Mouse (Mus musculus) activated CD4-positive, CD25-positive, alpha-beta regulatory T cell, adult 4 months (primary cell): ENCODE results near the gene Rnf216. TPM values are rescaled to one million over a fixed set of nuclear protein-coding genes. Genes with fewer than 3 reads are reported as not detected.

Experiments
- ATAC-seq: one replicate; pipeline ENCODE4 v1.8.0; 2017
- polyA plus RNA-seq, 2 experiments: library from polyadenylated mRNA; unstranded; fragments of 100-300 nt; shearing (Covaris generic); gene quantifications; one replicate each; pipeline ENCODE4 v1.2.1; 2017

Rnf216 gene
- polyA plus RNA-seq, 2 experiments from 2014 or later: 28.7 to 30.4 TPM

DNA sequence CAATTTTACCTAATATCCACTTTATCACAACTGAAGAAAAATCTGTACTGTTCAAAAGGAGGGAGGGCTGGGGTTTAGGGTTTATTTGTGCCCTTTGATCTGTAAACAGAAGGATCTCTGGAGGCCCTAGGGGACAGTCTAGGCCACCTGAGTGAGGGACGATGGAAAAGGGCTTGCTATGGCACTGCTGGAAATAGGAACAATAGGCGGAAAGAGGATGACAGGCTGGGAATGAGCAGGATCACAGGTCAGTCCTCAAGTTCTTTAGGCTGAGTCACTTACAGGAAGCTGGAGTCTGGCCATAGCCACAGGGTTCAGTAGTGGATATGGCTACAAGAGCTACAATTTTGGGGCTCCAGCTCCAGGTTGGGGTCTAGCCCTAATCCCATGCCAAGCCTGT lies 114.6 kb downstream of the Rnf216 start:
- ATAC-seq: no peak

- ATAC-seq: no peak
Observed at GRCm38 (mm10) chr5:142997526-142997925, 115.3 kb downstream of the Rnf216 start.

DNA sequence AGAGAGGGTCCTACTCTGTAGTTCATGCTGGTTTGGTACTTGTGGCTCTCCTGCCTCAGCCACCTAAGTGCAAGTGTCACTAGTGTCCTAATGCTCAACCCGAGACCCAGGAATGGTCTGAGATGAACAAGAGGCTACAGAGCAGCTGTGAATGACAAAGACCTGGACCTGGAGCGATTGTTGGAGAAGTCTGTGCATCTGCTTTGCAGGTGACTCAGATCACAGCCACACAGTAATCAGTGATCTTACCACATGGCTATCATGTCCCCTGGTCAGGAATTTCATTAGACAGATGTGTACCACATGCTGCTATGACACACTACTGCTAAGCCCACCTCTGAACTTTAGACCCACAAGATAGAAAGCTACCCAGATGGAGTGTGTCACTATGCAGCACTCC lies 118.0 kb downstream of the Rnf216 start:
- ATAC-seq: no peak

DNA sequence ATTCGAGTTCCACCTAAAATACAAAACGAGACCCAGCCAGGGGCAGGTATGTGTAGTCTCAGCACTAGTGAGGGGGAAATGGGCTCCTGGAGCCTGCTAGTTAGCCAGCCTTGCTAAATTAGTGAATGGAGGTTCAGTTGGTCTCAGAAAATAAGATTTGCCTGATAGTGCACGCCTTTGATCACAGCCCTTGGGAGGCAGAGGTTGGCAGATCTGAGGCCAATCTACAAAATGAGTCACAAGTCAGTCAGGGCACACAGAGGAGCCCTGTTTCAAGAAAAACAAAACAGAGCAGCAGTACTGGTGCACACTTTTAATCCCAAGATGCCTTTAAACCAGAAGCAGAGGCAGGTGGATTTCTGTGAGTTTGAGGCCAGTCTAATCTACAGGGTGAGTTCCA lies 123.6 kb downstream of the Rnf216 start:
- ATAC-seq: no peak

DNA sequence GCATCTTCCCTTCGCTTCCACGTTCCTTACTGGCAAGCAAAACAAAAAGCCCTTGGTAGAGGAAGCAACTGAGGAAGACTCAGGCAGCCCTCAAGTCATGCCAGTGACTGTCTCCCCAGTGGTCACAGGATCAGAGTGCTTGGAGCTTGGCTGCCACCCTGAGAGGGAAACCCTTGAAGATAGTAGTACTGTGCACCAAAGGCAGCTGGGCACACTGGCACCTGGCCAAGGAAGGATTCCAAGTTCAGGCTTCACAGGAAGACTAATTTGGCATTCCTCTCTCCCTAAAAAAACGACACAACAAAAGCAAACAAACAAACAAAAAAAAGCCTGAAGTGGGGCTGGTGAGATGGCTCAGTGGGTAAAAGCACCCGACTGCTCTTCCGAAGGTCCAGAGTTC lies 124.3 kb downstream of the Rnf216 start:
- no peak for ATAC-seq

DNA sequence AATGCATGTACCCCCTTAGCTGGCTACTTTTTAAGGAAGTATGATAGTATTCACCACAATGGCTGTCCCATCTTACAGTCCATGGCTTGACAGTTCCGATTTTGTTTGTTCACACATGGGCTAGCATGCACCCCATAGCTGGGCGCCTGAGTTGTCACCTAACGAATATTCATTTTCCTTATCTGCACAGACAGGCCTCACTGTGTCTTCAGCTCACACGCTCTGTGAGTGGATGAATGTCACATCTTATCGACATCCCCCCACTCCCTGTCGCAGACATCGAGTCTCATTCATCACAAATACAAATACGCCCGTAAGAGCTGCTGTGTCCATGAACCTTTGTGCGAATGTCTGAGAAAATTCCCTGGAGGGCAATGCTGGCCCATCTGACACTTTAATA lies 128.5 kb downstream of the Rnf216 start:
- no peak for ATAC-seq

DNA sequence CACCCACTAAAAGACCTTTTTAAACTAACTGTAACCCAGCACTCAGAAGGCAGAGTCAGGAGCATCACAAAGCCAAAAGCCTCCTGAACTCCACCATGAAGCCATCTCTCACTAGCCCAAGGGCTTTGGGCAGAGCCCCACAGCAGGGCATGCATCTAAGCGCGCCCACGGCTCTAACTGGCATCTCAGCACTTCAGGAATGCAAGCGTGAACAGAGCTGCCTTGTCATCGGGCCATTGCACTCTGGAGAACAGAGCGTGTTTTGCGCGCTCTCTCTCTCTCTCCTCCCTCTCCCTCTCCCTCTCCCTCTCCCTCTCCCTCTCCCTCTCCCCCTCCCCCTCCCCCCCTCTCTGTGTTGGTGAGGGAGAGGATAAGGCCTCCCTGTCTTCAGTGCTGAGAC lies 129.6 kb downstream of the Rnf216 start:
- no peak for ATAC-seq

DNA sequence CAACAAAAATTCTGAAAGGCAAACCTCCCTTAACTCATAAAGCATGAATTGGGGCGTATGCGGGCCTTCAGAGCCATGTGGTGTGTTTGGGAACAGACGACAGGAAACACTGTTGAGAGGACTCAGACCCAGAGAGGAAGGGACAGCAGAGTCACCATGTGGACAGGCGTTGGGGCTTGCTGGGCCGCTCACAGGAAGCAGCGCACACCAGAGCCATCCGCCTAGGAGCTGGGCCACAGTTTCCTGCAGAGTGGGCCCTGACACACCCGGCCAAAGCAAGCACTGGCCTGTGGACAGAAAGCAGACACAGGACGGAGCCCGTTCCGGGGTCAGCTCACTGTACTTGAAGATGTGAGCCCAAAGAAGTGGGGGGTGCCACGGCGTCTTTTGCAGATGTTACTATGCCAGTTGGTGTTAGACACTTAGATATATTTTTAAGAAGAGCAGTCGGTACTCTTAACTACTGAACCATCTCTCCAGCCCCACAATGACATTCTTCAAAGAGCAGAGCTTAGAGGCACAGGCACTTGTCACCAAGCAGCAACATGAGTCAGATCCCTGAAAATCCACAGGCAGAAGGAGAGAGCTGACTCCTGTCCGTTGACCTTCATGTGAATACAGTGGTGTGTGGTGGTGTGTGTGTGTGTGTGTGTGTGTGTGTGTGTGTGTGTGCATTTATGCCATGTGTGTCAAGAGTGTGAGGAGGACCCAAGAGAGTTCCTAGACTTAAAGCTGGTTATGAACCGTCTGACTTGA lies 130.6 kb downstream of the Rnf216 start:
- ATAC-seq: no peak

DNA sequence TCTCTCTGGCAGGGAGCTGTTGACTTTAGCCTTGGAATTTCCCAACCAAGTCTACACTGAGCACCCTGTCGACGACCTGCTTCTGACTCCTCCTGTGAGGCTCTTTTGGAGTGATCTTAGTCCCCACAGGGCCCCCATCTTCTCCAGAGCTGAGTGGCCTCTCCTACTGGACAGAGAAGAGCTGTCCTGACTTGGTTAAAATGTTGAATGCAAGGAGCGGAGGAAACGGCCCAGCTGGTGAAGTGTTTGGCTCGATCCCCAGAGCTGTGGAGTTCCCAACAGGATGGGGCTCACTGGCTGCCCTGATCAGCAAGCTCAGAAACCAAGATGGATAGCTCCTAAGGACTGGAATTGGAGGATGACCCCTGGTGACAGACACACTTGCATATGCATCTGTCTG lies 136.3 kb downstream of the Rnf216 start:
- no peak for ATAC-seq

DNA sequence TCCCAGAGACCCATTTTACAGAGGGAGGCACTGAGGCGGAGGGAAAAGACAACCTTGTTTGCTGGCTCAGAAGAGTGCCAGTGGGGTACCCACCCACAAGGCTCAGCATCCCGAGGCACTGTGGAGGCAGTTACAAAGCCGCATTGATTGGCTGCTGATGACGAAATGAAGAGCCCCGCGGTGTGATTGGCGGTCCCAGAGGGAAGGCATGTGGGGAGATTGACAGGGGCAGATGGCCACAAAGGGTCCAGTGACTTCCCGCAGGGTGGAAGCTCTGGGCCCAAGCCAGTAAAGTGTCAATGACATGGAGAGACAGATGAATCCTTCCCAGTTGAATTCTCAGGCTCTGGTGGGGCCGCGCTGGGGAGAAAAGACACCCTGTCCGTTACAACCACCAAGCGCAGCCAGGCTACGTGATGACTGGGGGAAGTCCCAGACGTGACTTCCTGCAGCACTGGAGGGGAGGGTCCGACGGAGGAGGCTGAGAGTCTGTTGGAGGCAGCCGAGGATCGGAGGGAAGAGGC lies 138.1 kb downstream of the Rnf216 start:
- peak; percentile 72 for ATAC-seq

- no peak for ATAC-seq
Observed at GRCm38 (mm10) chr5:142973971-142974370, 138.8 kb downstream of the Rnf216 start.

- no peak for ATAC-seq
Observed at GRCm38 (mm10) chr5:142968411-142968810, 144.4 kb downstream of the Rnf216 start.

GRCm38 (mm10) chr5:142964650-142965049 lies 148.1 kb downstream of the Rnf216 start:
- ATAC-seq: no peak

DNA sequence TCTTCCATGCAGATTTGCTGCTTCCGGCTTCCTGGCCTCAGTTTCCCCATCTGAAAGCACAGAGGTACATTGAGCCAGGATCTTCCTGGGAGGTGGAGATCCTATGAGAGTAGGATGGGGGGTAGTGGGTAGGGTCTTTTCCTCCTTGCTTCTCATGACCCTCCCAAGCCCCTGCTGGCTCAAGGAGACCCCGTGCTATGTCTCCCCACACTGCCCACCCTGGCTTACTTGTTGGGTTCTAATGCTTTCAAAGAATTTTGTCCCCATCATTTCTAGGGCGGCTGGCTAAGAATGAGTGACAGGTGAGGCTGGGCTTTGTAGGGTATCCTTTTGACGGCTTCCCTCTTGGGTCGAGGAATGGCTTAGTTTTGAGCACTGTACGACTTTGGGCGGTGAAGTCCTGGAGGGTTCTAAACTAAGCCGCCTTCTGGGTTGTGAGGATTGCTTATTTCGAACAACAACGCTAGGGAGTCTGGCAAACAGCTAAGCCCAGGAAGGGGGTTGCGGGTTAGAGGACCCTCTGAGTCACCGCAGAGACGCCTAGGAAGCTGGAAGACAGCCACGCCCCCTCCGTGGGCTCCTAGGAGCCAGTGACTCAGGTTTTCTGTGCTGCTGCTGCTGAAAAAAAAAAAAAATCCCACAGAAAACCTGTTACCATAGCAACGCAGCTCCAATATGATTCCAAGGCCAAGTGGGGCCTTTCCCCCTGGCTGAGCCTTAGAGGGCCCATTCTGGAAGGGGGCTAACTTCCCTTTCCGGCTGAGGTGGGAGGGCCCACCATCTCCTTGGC lies 148.9 kb downstream of the Rnf216 start:
- ATAC-seq: no peak

DNA sequence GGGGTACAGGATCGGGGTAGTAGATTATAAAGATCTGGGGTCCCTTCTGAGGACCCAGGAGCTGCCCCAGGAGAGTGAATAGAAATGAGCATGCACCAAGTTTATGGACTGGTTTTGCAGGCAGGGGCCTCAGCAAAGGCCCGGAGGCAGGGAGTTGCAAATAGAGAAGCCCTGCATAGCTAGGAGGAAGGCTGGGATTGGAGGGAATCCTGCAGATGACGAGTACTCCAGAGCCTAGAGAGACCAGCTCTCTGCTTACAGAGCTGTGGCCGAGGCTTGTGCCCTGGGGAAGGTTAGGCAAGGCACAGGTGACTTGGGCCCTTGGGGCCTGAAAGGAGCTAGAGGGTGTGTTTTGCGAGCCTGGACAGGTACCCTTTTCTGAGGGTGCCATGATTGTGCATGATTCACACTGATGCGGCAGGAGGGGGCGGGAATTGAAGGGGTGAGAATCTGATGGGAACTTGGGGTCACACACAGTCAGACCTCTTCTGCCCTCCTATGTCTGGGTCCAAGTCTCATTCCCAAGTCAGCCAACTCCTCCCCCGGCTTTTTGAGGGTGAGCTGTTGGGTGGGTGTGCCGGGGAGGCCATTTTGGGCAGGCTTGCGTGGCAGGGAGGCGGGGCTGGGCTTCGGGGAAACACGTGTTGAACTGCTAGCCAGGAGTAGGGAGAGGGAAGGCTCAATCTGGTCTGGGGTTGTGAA lies 149.6 kb downstream of the Rnf216 start:
- no peak for ATAC-seq

DNA sequence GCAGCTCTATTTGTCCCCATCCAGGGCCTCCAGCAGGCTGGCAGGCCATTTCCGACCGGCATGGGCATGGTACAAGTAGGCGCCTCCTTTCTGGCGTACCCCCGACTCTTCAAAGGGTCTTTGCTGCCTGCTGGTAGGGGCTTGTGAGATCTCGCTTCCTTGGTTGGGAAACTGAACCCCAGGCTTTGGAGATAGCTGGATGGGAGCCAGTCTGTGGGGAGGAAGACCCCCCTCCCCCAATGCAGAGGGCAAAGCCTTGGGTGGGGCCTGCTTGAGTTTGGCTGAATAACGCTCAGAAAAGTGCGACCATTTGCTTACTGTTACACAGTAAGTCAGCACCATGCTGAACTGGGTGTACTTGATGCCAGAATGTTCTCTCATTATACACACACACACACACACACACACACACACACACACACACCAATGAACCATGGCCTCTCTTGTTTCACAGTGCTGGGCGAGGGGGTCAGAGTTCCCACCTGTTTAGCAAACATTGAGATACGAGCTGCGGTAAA lies 150.3 kb downstream of the Rnf216 start:
- ATAC-seq: no peak

GRCm38 (mm10) chr5:142961881-142962443 lies 150.8 kb downstream of the Rnf216 start:
- ATAC-seq: no peak

- no peak for ATAC-seq
Observed at GRCm38 (mm10) chr5:142961398-142961880, 151.4 kb downstream of the Rnf216 start.

- no peak for ATAC-seq
Observed at GRCm38 (mm10) chr5:142960775-142961271, 152.0 kb downstream of the Rnf216 start.

- ATAC-seq: no peak
Observed at GRCm38 (mm10) chr5:142959576-142960556, 152.9 kb downstream of the Rnf216 start, which contains the start of gene Fscn1. TSS of gene Fscn1 (plus strand) at chr5:142960343.

DNA sequence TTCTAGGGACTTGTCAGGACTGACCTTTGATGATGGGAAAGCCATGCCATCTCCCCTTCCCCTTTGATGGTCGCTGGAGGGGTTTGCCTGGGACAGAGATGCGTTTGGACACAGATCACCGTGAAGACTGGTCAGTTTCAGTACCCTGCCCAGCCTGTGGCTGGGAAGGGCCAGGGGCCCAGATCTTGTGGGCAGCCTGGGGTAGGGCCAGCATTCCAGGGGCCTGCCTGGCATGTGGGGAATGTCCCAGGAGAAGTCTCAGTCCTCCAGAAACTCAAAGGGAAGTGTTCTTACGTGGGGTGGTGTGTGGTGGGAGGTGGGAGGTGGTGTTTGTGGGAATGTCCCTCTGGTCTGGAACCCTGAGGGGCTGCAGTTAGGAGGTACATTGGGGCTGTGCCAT lies 153.6 kb downstream of the Rnf216 start:
- no peak for ATAC-seq
